Mouse (Mus musculus) lung, postnatal 4 days (tissue): Measurements from ENCODE around the gene Abcb10.
"Not testable (repeated sequence)": the region's sequence is repeated elsewhere in the genome, so short reads cannot be mapped to it uniquely, and the experiment has no call there.

Experiments used
- DNase-seq, 2 experiments: peaks; one replicate each; pipeline ENCODE4 v3.0.0; 2021

The Abcb10 gene

DNA sequence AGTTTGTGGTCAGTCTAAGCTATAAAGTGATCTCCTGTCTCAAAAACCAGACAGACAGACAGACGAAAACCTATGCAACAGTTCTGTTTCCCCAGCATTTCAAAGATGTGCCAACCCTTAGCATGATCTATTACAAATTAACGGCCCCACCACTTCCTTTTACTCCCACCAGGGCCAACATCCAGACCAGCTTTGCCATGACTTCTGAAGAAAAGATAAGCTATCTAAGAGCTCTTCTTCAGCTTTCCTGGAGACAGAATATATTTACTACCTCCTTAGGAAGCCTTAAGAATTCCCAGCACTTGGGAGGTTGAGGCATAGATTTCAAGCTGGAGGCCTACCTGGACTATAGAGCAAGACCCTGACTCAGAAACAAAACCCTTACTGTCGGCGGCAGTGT is 2.7 kb downstream of the Abcb10 start:
- DNase-seq = no peak

DNA sequence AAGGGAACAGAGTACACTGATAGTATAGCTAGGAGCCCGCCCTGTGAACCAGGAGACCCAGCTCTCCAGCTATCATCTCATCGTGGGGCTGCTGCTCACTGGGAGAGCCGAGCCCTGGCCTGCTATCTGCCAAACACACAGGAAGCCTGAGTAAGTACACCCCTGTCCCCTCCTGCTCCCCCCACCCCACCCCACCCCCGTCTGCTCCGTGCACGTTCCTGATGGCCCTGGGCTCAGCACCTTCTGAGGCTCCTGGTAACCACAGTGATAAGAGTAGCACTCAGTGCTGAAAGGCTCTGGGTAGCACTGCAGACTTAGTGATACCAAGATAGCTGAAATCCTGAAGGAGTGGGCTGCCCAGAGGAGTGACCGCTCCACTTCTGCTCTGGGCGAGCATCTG is 4.0 kb downstream of the Abcb10 start:
- DNase-seq = no peak

- DNase-seq = peak; percentile 68 to 88
Observed at GRCm38 (mm10) chr8:123978166-123978838, 4.6 kb downstream of the Abcb10 start.

GRCm38 (mm10) chr8:123977499-123977898 is 5.4 kb downstream of the Abcb10 start:
- no peak for DNase-seq

GRCm38 (mm10) chr8:123973495-123973894 is 9.4 kb downstream of the Abcb10 start:
- DNase-seq = no peak

- DNase-seq = no peak
Observed at GRCm38 (mm10) chr8:123966896-123967295, 16.0 kb downstream of the Abcb10 start.

GRCm38 (mm10) chr8:123961371-123961770 is 21.6 kb downstream of the Abcb10 start:
- DNase-seq = no peak

GRCm38 (mm10) chr8:123960556-123960955 is 22.4 kb downstream of the Abcb10 start:
- not testable (repeated sequence) for DNase-seq

DNA sequence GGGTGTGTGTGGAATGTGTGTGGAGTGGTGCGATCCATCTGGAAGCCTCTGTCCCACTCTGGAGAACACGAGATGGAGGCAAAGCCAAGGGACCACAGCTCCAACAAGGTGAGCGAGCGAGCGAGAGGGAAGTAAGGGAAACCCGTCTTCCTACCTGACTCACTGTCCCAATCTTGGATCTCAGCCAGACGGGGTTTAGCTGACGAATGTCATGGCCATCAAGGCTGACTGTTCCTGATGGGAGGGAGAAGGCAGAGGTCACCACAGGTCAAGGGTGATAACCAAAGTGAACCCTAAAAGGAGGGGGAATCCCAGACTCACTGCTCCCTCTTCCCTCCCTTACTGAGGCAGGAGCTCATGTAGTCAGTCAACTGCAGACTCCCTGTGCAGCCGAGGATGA is 22.9 kb downstream of the Abcb10 start:
- no peak for DNase-seq

DNA sequence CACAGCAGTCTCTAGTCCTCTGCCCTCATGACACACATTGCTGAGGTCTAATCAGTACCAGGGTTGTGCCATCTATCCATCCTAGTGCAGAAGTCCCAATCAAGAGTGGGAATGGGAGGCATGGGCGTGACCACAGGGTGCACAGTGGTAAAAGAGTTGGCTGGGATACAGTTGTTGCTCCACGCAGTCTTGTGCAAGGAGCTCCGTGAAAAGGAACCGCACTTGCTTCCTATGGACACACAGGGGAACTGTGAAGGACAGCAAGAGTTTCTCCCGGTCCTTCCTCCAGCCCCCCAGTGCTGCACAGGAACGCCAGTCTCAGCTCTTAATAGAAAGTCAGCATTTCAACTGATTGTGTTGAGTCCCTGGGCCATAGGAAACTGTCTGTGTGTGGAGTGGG is 23.4 kb downstream of the Abcb10 start:
- no peak for DNase-seq

- DNase-seq = peak in 1 of 2 experiments; percentile 44
Observed at GRCm38 (mm10) chr8:123958130-123958529, 24.8 kb downstream of the Abcb10 start.

DNA sequence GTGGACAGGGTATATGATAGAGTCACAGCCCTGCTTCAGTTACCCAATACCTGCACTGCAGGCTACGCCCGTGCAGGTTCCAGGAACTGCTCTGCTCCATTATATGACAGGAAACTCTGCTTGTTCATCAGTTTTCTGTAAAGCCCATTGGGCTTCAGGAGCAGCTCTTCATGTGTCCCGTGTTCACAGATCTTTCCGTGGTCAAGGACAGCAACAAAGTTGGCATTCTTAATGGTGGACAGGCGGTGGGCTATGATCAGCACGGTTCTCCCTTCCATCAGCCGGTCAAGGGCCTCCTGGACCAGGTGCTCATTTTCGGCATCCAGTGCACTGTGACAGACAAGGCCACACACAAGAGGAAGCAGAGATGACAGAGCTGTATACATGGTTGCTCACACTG is 28.7 kb downstream of the Abcb10 start:
- DNase-seq = no peak

DNA sequence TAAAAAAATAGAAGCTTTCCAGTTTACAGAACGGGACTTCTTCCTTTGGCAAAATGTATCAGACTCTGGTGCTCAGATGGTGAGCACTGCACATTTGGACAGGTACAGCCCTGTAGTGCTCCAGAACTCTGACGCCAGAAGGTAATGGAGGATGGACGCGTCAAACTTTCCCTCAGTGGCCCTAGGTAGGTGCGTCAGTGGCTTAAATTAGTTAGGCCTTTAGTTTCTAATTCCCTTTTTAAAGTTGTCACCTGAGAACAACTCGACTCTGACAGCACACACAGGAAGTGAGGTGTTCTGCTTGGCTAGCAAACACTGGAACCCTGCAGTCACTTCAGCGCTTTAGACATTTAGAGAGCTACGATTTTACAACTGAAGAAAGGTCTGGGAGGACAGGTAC is 29.2 kb downstream of the Abcb10 start:
- no peak for DNase-seq

DNA sequence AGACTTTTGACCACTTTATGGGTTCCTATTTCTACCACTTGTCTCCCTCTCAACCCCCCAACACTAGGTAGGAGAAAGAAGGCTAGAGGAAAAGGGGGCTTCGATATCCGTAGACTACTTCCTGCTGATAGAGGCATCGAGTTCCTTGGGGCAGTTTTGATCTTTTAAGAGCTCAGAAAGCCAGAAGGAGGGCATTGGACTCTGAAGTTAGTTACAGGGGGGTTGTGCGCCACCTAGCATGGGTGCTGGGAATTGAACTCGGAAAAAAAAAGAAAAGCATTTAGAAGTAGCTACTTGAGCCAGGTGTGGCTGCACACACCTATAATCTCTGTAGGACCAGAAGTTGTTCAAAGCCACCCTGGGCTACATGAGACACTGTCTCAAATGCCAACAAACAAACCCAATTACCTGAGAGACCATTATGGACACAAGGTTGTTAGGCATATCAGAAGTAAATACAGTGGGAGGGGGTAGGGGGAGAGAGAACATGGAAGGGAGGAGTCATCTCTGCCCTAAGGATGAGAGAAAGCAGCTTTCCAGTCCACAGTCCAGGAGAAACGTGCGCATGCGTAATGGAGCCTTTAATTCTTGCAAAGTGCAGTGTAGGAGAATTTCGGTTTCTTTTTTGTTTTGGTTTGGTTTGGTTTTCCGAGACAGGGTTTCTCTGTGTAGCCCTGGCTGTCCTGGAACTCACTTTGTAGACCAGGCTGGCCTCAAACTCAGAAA is 32.7 kb downstream of the Abcb10 start:
- DNase-seq = peak; percentile 47 to 75

GRCm38 (mm10) chr8:123949686-123949986 is 33.3 kb downstream of the Abcb10 start:
- DNase-seq = no peak

DNA sequence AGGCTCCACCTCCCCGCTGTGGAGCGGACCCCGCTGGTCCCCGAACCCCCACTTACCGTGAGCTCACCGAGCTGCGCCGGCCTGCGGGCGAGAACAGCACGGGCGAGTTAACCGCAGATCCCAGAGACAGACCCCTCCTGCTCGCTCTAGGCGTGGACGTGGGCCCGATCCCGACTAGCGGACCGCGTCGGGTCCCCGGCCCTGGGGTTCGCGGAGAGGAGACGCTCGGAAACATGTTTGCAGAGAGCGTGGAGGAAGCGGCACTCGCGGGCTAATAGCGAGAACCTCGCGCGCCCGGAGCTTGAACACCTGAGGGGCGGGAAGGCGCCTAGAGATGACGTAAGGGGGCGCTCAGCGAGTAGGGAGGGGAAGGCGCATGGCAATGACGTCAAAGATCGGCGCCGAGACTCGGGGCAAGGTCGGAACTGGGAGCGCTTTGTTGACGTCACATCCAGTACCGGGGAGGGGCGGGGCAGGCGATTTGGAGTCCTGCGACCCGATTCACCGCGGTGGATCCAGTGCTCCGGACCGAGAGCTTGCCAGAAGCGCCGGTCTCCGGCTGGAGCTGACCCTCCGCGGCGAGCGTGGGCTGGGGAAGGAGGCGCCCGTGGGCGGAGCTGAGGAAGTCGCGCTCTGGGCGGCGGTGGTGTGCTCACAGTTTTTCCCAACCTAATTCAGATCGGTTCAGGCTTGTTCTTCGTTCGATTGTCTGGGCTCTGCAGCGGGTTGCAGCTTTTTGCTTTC is 33.8 kb downstream of the Abcb10 start, which contains the start of gene Nup133:
Nup133 (minus strand) TSS at position 324 of the 744 bp plus-strand sequence.
- DNase-seq = peak; percentile 99 to 100

GRCm38 (mm10) chr8:123929026-123929425 is 53.9 kb downstream of the Abcb10 start:
- no peak for DNase-seq

DNA sequence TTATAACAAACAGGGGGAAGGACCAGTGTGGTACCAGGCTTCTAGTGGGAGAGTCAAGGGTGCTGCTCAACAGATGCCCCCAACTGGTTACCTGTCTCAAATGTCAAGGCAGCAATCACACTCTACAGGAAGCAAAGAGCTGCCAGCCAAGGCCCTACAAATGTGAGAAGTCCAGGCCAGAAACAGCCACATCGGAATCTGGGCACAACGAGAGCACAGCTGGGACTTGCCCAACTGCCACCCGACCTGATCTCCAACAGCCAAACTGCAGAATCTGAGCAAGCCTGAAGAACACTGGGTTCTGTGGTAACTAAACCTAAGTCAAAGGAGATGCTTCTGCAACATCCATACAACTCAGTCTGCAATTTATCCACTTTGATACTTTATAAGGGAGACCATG is 57.3 kb downstream of the Abcb10 start:
- no peak for DNase-seq

- DNase-seq = peak; percentile 83 to 88
Observed at GRCm38 (mm10) chr8:123924719-123925118, 58.2 kb downstream of the Abcb10 start.

DNA sequence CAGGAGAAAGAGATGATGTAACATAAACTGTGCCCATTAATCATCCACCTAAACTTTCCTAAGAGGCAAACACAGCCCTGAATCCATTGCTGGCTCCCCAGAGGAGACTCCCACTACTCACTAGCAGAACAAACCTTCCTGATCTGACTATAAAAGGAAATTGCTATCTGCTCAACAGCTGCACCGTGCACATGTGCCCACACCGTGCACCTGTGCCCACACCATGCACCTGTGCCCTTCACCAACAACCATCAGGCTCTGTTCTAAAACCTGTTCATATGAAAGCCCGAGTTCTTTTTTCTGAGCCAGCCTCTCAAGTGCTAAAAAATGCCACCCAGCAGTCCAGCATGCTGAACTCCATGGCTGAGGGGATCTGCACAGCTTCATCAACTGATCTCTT is 68.3 kb downstream of the Abcb10 start:
- no peak for DNase-seq

- no peak for DNase-seq
Observed at GRCm38 (mm10) chr8:123912265-123912664, 70.7 kb downstream of the Abcb10 start.

- no peak for DNase-seq
Observed at GRCm38 (mm10) chr8:123907604-123908003, 75.3 kb downstream of the Abcb10 start.

- DNase-seq = no peak
Observed at GRCm38 (mm10) chr8:123902653-123903052, 80.3 kb downstream of the Abcb10 start.
